Mouse (Mus musculus) megakaryocyte-erythroid progenitor cell, adult 5-6 weeks (primary cell): ENCODE measurements around the gene Ctnnd1. TPM values are rescaled to one million over a fixed set of nuclear protein-coding genes. Genes with fewer than 3 reads are reported as not detected.

Source experiments
- ATAC-seq: replicated peaks from 2 replicates; pipeline ENCODE4 v1.8.0; 2016; ENCODE audit warnings: mild to moderate bottlenecking, inconsistent platforms; ENCODE audit not compliant: severe bottlenecking, poor library complexity, low FRiP score, low TSS enrichment
- total RNA-seq, 2 experiments: library from RNA; stranded (forward) in 1 of 2; stranded (reverse) in 1 of 2; fragments of 200-1000, 215-1000 nt in 1 of 2; fragments of >200 nt in 1 of 2; fragmentation: Nextera tagmentation in 1 of 2; gene quantifications; 2 replicates each; pipeline ENCODE4 v1.2.3; 2014 to 2017

Gene Ctnnd1
- total RNA-seq, 2 experiments from 2014 or later: 14.9 to 24.2 TPM

DNA sequence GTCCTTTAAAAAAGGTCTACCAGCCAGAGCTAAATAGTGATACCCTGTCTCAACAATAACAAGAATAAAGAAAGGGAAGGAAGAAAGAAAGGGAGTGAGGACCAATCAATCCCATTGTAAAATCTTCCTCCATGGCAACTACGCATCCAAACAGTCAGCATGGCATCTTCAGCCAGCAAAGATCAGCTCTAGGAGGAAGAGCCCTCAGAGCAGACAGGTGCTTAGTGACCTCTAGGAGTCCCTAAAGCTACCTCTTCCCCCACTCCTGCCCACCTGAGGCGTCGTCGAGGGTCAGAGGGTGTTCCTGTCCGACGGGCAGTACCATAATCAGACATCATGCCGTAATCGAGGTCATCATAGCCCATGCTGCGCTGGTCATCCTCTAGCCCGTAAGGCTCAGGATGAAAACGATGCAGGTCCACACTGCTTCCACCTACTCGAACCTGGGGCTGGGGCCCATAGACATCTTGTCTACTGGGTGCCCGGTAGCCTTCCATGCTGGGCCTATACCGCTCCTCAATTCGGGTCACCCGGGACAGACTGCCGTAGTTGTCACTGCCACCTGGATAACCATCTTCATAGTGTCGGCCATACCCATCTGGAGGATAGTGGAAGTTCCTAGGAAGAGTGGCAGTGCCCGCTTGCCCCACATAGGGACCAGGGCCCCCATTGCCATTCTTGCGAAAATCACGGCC lies 30.8 kb downstream of the Ctnnd1 start:
- no peak for ATAC-seq

DNA sequence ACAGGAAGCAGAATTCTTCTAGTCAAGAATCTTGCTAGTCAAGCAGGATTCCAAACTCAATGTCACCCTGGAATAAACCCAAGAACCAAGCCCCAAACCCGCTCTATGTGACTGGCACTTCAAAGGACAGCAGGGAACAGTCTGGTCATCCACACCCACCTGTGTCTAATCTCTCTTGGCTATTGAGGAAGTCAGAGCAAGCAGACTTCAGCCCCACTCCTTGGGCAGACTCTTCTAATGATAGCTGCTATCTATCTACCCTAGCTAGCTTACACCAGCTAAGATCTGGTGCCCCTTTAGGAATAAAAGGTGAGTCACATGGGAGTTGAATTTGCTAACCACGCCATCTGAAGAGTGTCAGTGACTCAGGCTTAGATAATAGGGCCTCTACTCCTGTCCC lies 31.7 kb downstream of the Ctnnd1 start:
- 0 out of 2 replicates have a peak, but pooled peaks have one; percentile 22 for ATAC-seq

DNA sequence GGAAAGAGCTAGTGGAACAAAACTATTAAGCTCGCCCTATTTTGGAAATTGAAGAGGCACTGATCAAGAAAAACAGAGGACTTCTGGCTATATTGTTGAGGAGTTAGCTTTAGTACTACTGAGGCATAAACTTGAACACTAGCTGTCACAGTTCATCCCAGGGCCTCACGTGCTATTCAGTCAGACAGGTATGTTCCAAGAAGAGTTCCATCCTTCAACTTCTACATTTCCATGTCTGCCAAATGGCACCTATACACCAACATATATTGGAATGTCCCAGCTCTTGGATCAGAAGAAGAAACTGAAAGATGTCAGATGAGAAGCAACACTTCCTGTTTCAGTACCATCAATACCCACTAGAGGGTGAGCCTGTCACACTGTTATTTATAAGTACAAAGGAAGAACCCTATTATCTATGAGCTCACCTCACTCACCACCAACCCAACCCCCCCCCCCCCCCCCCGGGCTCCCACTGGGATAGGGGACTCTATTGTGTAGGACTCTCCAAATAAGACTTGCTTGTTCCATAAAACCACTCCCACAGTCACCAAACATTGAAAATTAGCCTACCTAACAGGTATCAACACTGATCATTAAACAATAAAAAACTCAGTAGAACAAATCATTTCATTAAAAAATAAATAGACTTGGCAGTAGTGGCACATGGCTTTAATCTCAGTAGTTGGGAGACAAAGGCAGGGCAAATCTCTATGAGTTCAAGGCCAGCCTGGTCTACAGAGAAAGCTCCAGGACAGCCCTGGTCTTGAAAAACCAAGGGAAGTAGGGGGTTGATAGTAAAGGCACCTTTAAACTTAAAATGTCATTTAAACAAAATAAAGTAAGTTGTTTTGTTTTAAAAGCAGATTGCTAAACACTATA lies 32.7 kb downstream of the Ctnnd1 start:
- ATAC-seq: peak; percentile 82

DNA sequence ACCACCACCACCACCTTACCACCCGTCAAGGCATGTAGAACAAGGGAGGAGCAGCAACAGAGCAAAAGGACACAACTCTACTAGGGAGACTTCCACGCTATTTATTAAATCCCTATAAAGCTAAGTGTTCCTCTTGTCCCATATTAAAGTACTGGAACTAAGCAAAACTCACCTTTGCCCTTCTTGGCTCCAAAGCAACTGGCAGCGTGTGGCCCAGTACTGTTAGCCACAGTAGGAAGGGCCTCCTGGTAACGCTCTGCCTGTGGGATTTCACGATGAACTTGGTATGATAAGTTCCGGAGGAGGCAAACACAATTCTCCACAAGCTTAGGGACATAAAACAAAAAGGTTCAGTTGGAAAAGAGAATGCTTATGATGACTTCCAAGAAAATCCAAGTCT lies 37.8 kb downstream of the Ctnnd1 start:
- no peak for ATAC-seq

DNA sequence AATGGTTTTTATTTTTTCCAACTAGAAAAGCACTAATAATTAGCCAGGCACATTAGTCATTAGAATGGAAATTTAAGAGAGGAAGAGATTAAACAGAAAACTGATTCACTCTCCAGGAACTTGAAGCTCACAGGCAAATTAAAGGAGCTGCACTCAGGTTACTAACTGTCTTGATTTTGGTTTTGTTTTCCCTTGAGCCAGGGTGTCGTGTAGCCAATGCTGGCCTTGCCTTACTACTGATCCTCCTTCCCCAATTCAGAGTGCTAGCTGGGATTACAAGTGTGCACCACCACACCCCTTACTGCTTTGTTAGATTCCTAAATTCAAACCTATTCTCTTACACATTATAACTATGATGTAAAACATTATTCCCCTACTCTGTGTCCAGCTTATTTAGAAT lies 42.7 kb downstream of the Ctnnd1 start:
- ATAC-seq: no peak

DNA sequence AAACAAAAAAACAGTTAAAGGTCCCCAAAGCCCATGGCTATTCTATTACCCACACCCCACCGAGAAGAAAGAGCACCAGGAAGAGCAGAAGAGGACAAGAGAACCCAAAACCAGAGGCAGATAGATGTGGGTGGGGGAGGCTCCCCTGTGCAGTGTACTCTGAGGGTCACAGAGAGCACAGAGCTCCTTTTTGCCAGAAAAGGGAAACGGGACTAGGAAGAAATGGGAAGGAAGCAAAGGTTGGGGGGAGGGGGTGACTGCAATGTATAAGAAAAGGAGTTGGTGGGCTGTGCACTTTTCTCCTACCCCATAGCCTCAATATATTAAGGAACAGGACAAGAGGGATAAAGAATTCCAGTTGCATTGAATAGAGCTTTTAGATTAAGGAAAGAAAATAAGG lies 49.6 kb downstream of the Ctnnd1 start:
- ATAC-seq: no peak

DNA sequence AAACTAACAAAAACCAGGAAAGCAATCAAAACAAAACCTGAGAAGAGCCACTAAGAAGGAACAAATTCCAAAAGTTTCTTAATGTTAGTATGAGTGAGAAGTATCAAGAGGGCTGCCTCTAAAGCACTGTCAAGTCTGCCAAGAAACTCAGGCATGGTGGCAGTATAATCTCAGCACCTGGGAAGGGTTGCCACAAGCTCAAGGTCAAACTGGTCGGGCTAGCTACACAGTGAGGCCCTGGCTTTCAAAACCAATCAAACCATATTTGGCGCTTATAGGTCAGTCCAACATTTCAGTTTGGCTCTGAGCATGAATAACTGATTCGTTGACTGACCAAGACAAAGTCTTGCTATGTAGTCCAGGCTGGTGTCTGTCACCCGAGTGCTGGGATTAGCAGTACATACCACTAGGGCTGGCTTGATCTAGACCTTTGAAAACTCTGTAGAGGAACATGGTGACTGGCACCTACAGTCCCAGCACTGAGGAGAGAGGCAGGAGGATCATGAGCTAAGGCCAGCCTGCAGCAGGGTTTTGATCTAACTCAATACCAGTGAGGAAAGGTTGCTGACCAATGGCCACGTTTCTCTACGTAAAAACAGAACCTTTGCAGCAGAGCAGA lies 51.2 kb downstream of the Ctnnd1 start:
- no peak for ATAC-seq

DNA sequence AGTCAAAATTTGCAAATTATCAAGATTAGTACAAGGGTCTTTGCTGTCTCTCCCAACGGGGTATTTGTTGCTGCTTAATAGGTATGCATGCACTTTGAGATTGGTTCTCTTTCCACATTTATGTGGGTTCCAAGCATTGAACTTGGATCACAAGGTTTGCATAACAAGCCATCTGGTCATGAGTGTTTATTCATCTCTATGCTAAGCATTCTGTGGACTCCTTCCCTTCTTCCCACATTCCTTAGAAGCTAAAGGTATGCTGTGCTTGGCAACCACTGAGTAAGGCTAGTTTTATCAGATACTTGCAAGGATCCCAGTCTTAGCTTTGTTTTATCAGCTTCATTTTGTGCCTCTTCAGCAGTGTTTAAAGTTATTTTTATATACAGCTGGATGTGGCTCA lies 53.4 kb downstream of the Ctnnd1 start:
- ATAC-seq: no peak

DNA sequence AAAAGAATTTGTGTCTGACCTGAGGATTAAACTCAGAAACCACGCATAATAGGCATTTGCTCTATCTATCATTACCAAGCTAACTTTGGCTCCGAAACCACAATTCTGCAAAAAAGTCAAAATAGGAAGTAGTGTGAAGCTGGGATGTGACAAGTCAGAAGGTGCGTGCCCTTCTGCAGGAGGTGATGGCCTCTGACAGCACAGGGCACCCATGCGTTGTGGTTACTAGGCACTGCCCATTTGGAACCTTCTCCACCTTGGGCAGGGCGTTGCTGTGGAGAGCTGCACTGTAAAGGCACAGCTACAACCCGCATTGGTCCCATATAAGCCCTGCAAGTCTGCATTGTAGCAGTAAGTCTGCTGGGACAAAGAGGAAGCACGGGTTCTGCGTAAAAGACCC lies 57.8 kb downstream of the Ctnnd1 start:
- ATAC-seq: peak; percentile 53

DNA sequence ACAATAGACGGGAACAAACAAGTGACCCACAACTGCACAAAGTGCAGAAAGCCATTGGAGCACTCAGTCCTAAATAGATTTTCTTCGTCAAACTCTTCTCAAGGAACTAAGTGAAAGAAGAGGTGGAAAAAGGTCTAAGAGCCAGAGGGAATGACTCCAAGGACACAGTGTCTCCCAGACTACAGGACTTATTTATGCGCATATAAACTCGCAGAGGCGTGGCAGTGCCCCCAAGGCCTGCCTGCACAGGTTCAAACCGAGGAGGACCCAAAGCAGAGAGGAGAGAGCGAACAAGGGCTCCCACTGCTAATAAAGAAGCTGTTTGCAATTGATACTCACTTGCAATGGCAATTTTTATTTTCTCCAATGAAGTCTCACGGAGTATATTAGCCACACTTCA lies 64.9 kb downstream of the Ctnnd1 start:
- no peak for ATAC-seq

DNA sequence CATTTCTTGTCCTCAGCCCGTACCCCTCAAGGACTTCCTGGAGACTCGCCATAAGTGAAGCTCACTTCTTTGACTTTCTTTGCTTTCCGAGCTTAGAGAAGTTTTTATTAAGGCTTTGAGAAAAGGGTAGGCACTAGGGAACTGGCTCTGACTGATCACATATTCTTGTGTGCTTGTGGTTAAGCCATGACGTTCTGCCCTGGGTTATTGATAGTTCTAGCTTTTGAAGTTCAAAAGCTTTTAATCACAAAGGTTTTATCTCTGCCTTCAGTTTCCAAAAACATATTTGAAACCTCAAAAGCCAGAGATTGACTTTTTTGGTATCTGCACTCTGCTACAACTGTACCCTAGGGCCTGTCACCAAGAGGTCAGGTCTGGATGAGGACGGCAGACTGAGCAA lies 68.3 kb downstream of the Ctnnd1 start:
- ATAC-seq: no peak

DNA sequence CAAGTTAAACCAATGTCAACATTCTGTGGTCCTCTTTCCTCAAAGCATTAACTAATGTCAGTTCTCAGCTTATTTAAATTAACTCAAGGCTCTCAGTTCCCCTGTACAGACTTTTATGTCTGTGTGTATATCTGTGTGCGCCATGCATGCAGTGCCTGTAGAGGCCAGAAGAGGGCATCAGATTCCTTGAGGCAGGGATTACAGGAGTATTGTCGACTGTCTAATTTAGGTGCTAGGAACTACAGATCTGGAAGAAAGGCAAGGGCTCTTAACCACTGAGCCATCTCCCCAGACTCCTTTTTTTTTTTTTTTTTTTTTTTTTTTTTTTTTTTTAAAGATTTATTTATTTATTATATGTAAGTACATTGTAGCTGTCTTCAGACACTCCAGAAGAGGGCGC lies 69.4 kb downstream of the Ctnnd1 start:
- ATAC-seq: 0 out of 2 replicates have a peak, but pooled peaks have one; percentile 44

DNA sequence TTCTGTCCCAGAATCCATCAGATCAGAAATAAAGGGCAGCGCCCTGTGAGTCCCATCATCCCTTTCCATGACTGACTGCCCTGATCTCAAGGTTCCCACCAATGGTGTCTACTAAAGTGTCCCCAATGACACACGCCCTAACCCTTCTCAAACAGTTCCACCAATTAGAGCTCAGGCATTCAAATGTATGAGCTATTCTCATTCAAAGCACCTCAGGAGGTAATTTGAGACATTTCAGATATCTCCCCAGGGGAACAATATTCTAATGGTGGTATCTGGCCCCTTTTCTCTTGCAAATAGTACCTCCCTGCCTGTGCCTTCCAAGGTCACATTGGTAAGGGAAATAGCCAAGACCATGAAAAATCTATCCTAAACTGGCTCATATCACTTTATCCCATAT lies 71.3 kb downstream of the Ctnnd1 start:
- no peak for ATAC-seq

DNA sequence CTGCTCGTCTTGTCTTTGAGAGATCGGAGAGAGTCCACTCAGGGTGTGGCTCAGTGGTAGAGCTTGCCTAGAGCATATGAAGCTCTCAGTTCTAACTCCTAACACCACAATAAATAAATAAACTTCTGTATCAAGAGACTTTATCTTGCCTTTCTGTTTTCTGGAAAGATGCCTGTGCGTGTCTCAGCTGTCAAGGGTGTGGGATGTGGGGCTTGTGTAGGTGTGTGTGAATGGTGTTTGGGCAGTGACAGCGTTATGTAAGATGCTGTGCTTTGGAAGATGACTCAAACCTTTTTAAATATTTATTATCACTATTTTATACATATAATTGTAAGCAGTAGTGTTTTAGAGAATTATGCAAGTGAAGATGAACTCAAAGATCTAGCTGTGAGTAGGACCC lies 76.4 kb downstream of the Ctnnd1 start:
- ATAC-seq: no peak

DNA sequence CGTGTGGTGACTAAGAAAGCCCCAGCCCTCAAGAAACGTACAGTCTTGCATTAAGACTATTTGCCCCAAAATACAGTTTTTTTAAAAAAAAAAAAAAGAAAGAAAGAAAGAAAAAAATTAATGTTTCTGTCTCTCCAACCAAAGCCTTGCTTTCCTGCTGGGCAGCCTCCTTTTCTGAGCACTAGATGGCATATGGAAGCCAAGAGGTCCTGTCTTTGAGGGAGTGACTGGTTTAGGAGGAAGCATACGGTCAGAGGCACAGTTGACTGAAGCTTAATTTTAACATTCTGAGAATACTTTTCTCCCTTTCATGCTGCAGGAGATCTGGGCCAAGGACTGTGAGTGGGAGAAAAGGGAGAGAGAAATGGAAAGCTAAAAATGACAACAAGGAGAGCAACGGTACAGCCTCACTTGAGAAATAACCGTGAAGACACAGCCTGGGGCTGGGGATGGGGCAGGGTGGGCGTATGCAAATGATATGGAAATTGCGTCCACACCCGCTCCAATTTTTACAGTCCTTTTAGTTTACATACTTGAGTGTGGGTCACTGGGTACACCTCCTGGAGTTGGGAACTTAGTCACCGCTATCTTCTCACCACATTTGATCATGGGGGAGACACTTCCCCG lies 93.6 kb downstream of the Ctnnd1 start:
- peak; percentile 55; the same call in 1 of the 2 replicates for ATAC-seq

DNA sequence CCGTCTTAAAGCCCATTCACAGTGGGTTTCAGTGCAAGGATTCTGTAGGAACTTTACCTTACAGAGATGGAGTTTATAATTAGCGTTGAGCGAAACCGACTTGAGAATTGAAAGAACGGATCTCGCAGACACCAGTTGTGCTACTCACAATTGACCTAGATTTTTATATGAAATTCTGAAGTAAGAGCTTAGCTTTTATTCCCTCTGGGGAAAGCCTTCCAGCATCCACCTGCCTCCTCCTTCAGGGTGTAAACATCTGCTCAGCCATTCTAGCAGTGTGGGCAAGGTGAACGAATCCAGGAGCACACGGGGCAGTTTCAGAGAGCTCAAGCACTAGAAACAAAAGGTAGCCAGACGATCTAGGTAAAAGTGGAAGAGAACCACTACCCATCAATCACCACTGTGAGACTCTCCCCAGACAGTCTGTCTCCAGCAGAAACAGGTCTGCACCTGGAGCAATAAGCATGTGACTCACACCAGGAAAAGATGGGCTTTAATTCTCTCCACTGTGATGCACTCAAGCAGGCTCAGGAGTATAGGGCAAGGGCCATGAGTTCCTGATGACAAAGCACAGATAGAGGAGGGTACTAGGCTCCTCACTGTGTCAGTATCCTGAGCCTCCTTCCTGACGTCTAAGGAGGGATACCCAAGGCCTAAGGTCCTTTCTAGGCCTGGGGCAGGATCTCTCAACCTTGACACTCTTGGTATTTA lies 99.0 kb downstream of the Ctnnd1 start:
- ATAC-seq: no peak
